Mouse (Mus musculus): Measurements from ENCODE around the gene Mbtps2.

The Mbtps2 gene

DNA sequence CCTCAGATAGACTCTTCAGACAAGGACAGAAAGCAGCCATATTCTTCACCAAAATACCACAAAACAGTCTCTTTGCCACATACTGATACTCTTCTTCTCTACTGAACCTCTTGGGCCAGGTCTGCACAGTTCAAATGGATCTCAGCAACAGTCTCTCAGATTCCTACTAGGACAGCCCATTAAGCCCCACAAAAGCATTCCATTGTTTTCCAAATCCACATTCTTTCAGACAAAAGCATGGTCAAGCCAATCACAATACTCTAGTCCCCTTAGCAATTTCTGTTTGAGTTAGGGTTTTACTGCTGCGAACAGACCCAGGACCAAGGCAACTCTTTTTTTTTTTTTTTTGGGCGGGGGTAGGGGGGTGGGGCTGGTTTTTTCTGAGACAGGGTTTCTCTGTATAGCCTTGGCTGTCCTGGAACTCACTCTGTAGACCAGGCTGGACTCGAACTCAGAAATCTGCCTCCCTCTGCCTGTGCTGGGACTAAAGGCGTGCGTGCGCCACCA is 19.4 kb downstream of the Mbtps2 start:
- no peak for TF ChIP-seq GATA4 (IDR thresholded peaks at IDR 0.05; ENCODE audit: insufficient replicate concordance, low read length)

DNA sequence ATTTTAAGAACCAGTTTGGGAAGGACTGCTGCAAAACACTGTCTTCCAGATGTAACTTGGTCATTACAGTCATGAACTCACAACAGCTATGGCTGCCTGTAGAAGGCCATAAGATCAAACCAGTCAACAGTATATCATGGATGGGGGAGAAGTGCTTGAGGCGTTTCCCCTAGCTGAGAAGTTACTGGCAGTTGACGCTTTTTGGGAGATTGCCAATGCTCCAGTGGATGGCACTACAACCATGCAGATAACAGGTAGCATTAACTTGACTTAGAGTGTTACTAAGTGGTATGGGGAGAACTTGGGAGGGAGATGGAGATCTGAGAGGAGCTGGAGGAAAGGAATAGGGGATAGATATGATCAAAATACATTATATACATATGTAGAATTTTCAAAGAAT is 23.8 kb downstream of the Mbtps2 start:
- TF ChIP-seq GATA4 (IDR thresholded peaks at IDR 0.05; ENCODE audit: insufficient replicate concordance, low read length): no peak

DNA sequence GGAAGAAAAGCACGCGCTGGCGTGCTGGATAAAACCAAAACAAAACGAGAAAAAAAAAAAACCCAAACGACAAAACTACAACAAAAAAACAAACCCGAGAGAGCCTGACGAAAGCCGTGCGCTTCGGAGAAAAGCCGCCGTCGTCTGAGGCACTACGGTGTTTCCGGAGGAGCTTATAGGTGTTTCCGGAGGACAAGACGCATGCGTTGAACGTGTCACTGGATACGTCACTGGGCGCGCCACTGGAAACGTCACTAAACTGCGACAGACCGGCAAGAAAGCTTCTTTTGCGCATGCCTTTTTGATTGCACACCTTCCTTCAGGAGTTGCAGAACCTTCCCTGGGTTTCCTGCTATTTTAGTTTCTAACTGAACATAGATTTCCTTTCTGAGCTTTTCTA is 29.7 kb downstream of the Mbtps2 start, which contains the start of gene Yy2:
Gene Yy2, minus strand, starts transcription at position 146 of the 400 bp plus-strand sequence.
- TF ChIP-seq GATA4 (IDR thresholded peaks at IDR 0.05; ENCODE audit: insufficient replicate concordance, low read length): no peak

DNA sequence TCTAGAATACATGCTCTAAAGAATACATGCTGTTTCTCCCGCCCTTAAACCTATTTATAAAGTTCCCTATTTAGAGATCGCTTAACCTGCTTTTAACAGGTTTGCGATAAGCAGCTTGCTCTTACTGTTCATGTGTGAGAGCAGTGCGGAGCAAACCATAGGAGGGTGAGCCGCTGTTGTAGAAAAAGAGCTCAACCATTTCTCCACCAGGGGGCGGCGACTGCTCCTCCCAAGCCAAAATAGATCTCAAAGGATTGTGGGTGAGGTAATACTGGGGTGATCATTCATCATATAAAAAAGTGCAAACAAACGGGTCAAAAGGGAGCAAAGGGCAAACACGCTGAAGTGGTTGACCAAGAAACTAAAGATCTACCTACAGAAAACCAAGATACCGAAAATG is 34.7 kb downstream of the Mbtps2 start:
- TF ChIP-seq GATA4 (IDR thresholded peaks at IDR 0.05; ENCODE audit: insufficient replicate concordance, low read length): no peak

DNA sequence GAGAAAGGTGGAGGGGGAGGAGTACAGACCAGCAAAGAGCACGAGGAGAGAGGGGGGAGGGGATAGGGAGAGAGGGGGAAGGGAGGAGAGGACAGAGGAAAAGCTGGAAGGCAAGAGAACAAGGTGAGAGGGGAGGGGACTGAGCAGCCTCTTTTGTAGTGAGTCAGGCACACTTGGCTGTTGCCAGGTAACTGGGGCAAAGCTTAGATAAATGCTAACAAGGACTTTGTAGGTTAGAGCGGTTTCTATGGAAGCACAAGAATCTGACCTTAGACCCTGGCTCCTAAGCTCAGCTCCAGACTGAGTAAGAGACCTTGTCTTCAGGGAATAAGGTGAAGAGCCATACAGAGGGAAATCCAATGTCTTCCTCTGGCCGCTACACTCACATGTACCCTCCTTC is 51.4 kb downstream of the Mbtps2 start:
- TF ChIP-seq GATA4 (IDR thresholded peaks at IDR 0.05; ENCODE audit: insufficient replicate concordance, low read length): no peak

DNA sequence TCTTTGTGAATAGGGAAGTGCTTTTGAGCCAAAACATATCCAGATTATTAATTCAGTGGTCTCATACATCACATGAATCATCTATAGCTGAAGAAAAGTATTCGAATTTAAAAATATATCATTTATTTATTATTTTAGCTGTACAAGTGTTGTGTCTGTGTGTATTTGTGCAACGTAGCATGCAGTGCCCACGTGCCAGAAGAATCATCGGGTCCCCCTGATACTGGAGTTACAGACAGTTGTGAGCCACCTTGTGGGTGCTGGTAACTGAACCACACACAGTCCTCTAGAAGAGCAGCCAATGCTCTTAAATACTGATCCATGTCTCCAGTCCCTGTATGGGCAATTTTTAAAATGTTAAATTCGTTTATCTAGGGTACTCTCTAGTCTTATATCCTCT is 92.1 kb downstream of the Mbtps2 start:
- no peak for TF ChIP-seq GATA4 (IDR thresholded peaks at IDR 0.05; ENCODE audit: insufficient replicate concordance, low read length)

DNA sequence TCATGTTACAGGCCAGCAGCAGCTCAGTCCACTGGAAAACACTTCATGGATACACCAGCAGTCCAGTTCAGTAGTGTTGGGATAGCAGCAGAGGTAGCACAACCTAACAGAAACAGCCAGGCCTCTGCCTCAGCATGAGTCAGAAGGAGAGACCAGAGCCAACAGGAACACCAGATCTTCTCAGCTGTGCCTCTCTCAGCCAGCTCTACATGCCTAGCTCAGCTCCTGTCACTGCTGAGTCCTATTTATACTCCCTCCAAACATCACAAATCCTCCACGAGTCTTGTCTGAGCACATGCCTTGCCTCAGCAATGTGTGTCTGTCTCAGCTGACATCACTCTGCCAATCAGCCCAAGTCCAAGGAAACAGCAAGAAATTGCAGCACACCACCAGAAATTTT is 94.0 kb downstream of the Mbtps2 start:
- no peak for TF ChIP-seq GATA4 (IDR thresholded peaks at IDR 0.05; ENCODE audit: insufficient replicate concordance, low read length)

DNA sequence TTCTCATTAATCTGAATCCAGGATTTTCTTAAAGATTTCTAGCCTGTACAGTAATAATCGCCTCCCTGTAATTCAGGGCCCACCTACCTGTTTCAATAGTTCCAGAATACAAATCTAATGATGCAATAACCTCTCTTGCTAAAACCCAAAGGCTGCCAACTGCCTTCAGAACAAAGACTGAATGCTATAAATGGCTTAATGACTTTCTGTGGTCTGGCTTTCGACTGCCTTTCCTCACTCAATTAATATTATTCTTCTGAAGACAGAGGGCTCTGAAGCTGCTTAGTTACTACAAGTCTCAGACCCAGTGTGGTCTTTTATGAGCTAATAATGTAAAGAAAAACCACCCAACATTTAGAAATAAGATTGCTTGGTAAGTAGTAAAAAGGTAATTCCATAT is 96.6 kb downstream of the Mbtps2 start:
- no peak for TF ChIP-seq GATA4 (IDR thresholded peaks at IDR 0.05; ENCODE audit: insufficient replicate concordance, low read length)

DNA sequence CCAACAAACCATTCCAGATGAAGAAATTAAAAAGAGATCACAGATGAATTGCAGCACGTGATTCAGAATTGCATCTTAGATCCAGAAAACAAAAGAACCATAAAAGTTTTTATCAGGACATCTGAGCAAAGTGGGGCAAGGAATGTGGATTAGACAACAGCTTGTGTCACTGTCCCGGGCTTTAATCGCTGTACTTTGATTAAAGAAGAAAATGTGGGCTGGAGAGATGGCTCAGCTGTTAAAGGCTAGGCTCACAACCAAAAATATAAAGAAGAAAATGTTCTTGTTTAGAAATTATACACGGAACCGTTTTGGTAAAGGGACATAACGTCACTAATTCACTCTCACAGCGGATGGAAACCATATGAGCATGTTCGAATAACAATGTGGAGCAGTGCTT is 98.5 kb downstream of the Mbtps2 start:
- no peak for TF ChIP-seq GATA4 (IDR thresholded peaks at IDR 0.05; ENCODE audit: insufficient replicate concordance, low read length)

DNA sequence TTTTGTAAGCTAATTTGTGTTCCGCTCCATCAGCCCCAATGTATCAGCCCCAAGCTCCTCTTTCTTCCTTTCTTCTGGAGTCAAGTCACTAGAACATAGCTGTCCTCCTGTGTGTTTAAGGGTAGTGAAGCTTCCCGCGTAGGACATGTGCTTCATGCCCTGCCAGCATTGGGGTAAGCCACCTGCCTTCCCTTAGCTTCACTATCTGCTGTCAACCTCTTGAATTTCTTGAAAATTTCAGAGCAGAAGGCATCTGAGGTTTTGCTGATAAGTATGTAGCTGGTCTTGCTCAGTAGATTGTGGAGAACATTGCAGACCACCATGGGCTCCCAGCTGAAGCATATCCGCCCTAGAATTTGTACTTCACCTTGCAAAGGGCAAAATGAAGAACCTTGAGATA is 105.4 kb downstream of the Mbtps2 start:
- TF ChIP-seq GATA4 (IDR thresholded peaks at IDR 0.05; ENCODE audit: insufficient replicate concordance, low read length): no peak

DNA sequence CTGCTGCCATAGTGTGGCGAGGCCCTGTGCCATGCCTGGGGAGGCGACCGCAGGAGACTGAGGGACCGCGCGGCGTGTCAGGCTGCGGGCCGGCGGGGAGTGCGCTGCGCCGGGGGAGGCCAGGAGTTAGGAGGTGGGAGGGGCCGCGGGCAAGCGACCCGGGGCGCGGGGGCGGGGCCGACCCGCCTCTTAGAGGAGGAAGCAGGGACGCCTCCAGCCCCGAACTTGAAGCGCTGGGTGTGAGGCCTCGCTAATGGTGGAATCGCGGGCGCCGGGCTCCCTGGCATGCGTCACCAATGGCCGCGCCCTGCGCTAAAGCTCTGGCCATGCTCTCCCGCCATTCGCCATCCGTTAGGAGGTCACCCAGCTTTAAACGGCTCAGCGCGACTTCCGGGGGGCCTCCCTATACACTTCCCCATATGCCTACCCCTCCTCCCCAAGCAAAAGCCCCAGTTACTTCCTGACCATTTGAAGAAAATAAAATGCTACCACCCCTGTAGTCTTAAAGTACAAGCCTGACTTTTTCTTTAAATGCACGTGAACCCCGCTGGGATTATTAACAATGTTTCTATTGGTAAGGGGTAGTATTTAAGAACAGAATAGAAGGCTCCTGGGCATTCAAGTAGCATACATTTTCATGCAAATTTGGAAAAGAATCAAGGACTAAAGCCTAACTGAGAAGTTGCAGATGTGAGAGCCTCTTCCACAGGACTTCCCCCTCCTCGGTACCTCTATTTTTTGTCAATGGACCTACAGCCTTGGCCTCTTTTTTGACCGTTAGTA is 106.4 kb downstream of the Mbtps2 start, which contains the start of gene Sms:
Gene Sms, minus strand, starts transcription at position 344 of the 783 bp plus-strand sequence.
- TF ChIP-seq GATA4 (IDR thresholded peaks at IDR 0.05; ENCODE audit: insufficient replicate concordance, low read length): no peak

DNA sequence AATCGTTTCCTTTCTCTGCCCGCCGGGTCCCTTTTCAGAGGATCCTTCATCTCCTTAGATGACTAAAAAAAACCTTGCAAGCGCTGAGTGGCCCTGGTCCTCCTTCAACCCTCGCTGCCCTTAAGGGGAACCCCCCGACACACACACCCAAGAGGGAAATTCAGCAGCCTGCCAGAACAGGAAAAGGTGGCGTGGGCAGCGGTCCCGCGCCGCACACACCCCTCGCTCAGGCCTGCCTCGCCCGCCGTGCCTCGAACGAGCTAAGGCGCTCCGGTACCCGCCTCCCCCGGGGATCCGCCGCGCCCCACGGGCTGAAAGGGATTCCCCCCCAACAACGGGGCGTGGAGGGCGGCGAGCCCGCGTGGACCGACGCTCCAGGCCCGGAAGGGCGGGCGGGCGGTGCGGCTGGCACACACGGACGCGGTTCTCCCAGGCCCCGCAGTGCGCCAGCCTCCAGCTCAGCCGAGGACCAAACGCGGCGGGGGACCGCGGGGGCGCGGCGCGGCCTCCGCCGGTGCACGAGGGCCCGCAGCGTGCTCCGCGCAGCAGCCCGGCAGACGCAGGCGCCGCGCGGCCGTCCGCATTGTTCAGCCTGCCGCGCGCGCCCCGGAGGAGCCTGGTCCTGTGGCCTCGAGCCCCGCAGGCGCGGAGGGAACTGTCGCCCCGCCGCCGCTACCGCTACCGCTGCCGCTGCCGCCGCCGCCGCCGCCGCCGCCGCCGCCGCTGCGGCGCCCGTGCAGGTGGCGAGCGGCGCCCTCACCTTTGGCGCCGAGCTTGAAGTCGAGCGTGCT is 107.2 kb downstream of the Mbtps2 start:
- TF ChIP-seq GATA4 (IDR thresholded peaks at IDR 0.05; ENCODE audit: insufficient replicate concordance, low read length): no peak

DNA sequence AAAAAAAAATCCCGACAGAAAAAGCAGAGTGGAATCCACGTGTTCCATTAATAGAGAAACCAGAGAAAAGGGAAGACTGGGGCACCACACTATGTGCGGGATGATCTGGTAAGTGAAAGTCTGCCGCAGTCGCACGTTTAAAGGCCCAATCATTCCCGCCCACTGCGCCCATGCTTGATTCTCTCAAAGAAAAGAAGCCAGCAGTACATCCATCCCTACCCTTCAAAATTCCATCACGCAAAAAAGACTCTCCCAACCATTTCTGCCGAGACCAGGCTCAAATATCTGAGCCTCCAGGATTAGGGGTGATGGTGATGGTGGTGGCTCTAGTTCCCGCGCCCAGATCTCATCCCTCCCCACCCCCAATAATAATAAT is 107.8 kb downstream of the Mbtps2 start:
- TF ChIP-seq GATA4 (IDR thresholded peaks at IDR 0.05; ENCODE audit: insufficient replicate concordance, low read length): no peak

DNA sequence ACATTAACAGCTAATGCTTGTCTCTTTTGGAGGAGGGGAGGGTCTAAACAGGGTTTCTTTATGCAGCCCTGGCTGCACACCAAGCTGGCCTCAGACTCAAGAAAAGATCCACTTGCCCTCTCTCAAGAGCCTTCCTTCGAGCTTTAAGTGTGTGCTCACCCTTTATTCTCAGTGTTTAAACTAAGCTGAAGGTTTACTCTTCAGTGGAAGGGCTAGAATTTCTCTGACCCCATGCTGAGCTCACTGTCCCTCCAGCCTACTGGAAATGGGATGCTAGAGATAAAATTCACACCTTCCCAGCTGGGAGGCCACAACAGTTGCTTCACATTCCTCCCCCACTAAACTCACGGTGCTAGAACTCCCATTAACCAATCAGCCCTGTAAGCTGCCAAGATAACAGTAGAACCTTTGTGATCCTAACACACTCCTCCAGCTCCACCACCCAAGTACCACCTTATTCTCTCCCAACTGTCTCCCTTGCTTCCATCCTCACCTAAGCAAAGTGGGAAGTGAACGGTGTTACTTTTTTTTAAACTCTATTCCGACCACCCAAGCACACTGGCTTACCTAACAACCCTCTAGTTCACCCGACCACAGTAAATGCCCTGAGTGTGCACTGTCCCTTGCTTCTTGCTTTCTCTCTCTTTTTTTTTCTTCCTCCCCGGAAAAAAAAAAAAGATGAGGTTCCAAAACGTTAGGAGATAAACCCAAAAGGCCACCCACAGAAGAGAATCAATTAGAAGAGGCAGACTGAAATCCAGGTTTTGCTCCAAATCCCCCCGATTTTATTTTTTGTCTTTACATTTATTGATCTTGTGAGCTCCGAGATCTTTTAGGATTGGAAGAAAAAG is 108.4 kb downstream of the Mbtps2 start:
- no peak for TF ChIP-seq GATA4 (IDR thresholded peaks at IDR 0.05; ENCODE audit: insufficient replicate concordance, low read length)

DNA sequence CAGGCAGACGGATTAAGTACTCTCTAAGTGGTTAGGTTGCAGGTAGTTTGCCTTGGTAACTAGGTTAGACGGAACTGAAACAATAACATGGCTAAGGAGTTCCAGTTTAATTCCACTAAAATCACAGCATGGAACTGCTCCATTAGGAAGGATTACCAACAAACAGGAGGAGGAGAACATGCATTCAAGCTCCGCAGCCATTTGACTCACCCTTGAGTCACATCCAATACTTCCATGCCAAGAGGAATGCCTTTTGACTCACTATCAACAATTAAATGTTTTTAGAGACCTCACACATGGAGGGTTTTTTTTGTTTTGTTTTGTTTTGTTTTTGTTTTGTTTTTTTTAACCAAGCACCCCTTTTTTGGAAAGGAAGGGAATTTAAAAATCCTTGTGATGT is 109.7 kb downstream of the Mbtps2 start:
- TF ChIP-seq GATA4 (IDR thresholded peaks at IDR 0.05; ENCODE audit: insufficient replicate concordance, low read length): no peak

All from liver, adult (tissue).